Mouse (Mus musculus) layer of hippocampus, adult 9-11 months (tissue): ENCODE results near the gene Intu.

ENCODE experiments used
- DNase-seq: peaks from one replicate; pipeline ENCODE4 v3.0.0; 2022

The Intu gene

DNA sequence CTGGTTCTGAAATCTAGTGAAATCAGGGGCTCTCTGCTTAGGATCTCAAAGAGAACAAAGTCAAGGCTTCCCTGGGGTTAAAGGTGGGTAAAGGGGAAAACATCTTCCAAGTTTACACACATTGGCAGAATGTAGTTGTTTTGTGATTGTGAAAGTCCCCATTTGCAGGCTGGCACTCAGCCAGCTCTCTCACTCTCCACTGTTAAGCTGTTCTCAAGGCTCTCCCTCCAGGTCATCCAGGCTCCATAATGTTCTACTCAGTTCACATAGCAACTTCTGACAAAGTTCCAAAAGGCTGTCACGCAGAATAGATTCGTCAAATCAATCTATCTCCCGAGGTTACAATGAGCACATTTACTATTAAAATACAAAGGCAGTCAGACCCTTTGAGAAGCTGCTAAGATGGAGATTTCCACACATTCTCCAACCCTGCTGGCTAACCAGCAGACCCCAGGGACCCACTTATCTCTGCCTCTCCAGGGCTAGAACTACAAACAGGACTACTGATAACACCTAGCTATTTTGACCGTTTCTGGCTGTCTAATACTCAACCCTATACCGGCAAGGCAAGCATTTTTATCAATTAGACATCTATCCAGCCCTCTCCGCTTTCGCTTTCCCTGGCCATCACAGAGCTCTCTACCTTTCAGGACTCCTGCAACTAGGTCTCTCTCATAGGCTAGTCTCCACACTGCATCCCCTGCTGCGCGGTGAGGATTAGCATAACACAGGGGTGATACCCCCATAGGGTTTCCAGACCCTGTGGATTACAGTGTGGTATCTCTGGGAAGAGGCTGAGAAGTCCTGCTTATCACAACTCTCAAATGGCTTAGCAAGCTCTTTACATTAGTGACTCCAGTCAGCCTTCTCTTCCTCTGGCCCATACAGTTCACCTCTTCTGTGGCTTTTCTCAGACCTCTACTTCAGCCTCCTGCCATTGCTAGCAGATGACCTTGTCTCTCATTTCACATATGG, 2.8 kb upstream of the Intu start:
- no peak for DNase-seq

DNA sequence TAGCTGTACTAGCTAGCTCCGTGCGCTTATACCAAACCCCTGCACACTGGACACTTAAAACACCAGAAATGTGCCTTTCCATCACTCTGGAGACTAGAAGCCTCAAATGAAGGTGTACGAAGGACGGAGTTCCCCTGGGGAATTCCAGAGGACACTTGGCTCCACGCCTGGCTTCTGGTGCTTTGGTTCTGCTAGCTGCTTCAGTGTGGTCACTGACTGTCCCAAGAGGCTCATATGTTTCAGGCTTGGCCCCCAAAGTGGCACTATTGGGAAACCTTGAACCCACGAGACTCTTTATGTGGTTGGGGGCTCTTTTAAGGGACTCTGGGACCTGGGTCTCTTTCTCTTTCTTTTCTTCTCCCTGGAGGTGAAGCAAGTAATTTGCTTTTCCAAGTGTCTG, 2.1 kb upstream of the Intu start:
- DNase-seq: no peak

DNA sequence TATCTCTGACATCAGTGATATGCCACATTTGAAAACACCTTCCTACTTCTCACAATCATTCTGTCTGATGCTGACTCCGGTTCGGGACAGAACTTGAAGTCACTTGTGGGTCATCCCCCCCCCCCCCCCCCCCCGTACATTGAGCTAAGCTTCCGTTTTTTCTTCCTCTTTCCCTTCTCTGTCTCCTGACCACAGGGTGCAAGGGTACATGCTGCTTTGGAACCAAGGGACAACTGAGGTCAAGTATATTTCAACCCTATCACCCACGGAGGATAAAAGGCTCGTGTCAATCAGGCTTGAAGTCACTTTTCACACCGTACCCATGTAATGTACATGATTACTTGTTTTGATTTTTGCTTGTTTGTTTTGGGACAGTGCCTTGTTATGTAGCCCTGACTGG, 241 bp upstream of the Intu start:
- DNase-seq: no peak

DNA sequence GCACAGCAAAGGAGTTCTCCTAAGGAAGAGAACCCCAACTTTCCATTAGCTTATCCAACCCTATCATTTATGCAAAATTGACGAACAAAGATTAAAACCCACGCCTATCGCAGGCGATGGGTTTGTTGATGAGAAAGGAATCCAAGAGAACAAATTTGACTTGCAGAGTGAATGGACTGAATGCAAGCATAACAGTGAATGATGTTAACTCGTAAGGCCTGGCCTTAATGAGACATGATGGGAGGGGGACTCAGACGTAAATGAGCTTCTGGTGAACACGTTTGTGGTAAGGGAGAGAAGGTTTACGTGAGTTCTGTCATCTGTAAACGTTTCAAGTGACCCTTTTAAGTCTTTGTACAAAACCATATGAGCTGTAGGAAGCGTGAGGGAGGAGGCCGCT, 1.2 kb downstream of the Intu start:
- DNase-seq: no peak

DNA sequence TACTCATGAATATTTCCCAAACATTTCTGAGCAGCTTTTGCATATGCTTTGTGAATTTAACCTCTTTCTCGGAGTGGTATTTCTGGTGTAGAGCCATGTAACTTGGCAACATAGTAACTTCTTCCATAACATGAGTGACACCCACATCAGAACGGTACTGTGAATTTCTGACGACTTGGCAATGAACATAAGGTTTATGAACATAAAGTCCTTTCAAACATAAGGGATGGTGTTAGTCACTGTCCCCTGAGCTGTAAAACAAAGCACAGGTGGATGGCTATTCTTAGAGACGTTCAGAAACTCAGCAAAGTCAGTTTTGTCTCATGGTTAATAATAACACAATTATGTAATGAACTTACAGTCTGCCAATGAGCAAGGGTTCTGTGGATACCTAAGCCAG, 3.1 kb downstream of the Intu start:
- no peak for DNase-seq

DNA sequence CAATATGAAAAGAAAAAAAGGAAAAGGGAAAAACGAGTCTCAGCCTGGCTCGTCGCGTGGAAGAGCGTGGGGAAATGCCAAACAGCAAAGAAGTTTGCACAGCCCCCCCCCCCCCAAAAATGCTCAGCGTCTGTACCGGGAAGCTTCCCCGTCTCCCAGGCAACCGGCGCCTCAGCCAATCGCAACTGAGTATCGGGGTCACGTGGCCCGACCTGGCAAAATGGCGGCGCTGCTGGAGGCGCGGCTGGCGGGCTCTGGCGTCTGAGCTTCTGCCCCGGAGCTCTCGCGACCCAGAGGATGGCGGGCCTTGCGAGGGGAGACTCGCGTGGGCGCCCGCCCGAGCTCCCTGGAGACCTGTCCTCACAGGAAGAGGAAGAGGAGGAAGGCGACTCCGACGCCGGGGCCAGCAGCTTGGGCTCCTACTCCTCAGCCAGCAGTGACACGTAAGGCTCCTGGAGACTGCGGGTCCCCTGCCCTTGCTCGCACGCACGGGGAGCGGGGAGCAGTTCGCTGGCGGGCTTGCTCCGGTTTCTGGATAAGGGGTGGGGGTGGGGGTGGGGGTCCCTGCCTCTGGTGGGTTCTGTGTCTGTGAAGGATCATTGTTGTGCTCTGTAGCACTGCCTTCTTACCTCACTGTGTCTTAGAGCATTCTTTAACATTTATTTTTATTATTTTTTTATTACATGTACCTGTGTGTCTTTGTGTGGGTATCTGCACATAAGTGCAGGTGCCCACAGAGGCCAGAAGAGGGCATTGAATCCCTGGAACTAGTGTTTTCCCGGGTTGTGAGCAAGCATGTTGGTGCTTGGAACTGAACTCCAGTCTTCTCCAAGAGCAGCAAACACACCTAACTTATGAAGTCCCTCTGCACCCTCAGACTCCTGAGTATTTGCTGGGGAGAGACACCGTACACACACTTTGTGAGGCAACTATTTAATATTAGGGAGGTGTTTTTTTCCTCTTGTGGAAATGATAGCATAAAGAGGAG, 9.8 kb downstream of the Intu start:
- DNase-seq: peak; percentile 89

DNA sequence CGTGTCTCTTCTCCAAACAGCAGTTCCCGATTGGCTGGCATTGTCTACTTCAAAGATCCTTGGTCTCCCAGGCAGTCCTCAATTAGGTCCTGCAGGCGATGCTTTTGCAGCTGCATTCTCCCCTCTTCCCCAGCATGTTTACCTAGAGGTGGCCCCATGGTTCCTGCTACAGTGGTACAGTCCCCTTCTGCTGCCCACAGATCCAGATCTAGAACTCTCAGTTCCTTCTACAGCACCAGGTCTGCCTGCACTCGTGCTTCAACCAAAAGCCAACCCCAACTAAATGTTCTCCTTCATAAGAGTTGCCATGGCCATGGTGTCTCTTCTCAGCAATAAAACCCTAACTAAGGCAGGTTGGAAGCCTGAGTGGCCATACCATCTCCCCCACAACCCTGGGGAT, 15.5 kb downstream of the Intu start:
- DNase-seq: no peak

DNA sequence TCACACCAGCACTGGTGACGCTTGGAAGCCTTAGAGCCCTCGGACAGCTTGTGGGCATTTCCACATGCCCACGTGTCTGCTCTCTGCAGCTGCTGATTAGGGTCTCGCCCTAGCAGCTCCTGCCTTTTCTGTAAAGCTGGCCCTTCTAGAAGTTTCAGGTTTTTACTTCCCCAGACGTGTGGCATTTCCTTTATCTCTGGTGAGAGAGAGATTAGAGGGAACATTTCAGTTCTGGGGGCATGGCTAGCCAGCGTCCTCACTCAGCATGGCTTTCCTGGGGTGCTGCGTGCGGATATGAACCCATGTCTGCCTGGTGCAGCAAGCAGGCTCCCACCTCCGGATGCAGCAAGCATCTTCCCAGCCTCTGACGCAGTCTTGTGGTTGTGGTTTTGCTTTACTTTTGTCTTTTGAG, 121.9 kb downstream of the Intu start:
- DNase-seq: no peak

DNA sequence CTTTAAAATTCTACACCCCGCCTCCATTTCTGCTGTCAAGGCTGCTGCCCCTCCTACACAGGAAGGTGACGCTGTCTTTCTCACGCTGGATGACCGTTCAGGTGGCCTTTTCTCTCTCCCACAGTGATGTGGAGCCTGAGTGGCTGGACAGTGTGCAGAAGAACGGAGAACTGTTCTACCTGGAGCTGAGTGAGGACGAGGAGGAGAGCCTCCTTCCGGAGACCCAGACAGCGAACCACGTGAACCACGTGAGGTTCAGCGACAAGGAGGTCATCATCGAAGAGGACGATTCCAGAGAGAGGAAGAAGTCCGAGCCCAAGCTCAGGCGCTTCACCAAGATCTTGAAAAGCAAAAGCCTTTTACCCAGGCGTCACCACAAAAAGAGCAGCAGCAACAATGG, 122.5 kb downstream of the Intu start:
- DNase-seq: no peak

DNA sequence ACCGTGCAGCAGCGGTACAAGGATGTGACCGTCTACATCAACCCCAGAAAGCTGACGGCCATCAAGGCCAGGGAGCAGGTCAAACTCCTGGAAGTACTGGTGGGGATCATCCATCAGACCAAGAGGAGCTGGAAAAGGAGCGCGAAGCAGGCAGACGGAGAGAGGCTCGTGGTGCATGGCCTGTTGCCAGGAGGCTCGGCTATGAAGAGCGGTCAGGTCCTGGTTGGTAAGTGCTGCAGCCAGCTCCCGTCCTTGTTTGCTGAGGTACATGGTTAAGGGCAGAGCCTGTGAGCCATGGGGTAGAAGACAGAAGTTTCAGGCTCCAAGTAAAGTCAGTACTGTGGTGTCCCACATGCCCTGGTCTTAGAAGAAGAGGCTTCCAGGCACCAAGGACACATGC, 122.9 kb downstream of the Intu start:
- no peak for DNase-seq

DNA sequence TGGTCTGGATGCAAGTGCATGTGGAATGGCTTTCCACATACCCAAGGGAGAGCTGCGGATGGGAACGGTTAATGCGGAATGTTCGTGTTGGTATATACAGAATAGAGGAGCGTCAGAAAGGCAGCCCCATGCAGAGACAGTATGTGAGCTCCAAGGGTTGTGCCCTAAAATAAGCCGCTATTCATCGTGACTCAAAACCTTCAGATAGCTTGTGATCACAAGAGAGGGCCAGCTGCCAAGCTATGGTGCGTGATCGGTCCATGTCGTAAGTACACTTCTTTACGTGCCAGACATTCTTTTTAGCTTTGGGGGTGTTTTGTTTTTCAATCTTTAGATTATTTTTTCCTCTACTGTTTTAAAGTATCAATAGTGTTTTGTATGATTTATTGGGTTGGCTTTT, 124.5 kb downstream of the Intu start:
- no peak for DNase-seq

DNA sequence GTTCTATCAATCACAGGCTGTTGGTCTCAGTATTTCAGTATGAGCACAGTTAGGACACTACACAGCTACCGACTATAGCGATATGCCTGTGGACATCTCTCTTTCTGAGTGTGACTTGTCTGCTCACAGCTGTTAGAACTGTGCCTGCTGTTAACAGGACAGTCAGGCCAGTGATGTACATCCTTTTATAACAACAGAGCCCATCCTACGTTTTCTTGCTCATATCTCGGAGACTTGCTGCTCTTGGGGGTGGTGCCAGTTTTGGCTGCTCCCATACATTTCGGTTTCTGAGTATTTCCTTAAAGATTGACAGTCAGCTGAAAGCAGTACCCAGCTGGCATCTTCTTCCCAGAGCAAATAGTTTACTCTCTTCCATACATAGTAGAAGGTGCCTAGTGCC, 125.3 kb downstream of the Intu start:
- DNase-seq: no peak

DNA sequence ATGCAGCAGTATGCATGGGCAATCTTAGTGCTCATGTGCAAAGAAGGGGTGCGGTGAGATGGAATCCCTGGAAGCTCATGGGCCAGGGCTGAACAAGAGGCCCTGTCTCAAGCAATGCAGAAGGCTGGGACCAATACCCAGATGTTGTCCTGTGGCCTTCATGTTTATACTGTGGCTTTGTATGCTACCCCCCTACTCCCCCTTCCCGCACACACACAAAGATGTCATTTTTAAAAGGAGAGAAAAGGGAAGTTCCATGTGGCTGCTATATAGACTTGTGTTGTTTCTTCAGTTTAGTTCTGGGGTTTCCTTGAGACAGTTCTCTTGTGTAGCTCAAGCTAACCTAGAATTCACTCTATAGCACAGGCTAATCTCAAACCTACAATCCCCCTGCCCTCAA, 129.1 kb downstream of the Intu start:
- DNase-seq: no peak

DNA sequence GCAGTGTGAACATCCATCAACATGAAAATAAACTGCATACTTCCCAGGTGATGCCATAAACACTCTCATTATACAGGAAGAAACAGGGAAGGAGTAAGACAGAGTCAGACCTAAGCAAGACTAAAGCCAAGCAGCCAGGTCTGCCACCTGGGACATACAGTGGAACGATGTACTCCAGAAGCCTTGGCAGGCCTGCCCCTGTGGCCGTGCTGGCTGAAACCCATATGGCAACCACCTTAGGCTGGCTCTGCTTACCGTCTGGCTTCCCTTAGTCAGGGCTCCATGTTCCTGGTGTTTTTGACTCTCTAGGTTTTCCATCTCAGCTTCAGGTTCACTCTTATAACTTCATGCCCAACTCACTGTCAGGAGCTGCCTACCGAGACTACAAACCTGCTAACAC, 135.0 kb downstream of the Intu start:
- no peak for DNase-seq

DNA sequence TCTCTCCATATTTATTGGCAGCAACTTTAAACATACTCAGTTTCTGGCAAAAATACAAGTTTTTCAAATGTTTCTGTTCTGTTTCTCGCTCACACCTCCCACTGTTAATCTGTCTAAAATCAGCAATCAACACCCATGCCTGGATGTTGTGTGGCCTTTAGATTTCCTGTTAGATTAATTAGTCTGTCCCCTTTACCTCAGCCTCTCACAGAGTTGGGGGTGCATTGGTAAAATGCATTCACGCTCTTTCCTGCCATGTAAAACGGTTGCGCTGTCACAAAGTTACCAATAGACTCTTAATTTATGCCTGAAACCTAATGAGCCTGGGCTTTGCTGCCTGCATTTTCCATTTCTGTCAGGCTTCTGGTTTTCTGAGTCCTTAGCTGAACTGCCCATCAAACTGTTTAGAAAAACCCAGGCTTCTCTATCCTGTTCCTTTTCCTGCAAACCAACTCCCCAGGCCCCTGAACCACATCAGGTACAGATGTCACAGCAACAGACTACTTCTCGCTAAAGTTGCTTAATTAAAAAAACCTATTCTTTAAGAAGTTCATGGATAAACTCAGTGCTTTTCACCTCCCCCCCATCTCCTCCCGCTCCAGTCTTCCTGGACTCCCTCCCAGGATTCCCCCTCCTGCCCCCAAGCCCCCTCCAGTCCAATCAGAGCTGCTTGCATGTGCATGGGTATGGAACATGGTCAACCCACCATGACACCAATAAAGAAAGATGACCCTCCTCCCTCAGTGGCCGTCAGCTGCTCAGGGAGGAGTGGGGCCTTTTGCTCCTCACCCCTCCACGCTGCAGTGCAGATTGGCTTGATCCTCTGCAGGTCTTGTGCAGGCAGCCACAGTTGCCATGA, 136.0 kb downstream of the Intu start:
- peak; percentile 57 for DNase-seq

DNA sequence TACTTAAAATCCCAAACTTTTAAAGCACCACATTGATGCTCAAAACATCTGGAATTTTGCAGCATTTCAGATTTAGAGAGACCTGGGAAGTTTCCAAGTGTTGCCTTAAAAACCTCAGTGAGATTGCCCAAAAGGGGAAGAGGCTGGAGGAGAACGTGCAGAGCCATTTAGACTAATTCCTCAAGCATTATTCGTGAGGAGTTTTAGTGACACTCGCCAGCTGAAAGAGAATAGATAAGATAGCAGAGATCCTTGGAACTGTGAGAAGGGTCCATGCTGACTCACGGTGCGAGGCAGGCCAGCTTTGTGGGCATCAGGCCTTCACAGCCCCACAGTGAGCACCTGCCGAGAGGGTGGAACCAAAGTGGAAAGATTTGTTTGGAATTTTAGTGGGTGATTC, 137.8 kb downstream of the Intu start:
- DNase-seq: no peak

DNA sequence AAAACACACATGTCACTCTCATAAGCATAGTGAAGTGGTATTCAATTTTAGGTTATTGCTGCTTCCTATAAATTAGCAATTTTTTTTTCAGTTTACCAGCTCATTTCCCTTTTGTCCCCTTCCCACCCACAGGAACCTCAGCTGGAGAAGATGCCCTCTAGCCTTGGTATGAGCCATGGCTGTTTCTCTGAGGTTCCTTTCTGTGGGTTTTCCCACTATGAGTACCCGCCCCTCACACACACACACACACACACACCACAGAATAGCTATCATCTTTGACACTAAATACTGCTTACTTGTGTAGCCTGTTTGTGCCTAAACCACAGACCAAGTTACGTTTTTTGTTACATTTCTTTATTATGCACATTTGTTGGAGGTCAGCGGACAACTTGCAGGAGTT, 138.3 kb downstream of the Intu start:
- DNase-seq: no peak

DNA sequence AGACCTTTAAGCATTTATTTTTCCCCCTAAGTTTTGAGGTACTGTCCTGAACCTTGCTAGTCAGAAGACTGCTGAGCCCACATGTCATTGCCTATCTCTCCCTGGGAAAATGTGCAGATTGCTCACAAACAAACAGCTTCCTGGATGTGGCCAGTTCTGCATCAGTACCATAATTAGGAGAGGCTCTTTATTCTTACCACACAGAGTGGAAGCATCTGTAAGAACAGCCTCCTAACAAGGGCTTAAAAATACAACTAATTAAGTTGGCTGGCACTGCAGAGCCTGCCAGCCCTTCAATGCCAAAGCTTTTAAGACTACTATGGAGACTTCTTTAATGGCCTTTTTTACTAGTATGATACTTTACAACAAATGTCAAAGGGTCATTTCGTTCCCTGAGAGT, 142.4 kb downstream of the Intu start:
- peak; percentile 14 for DNase-seq

DNA sequence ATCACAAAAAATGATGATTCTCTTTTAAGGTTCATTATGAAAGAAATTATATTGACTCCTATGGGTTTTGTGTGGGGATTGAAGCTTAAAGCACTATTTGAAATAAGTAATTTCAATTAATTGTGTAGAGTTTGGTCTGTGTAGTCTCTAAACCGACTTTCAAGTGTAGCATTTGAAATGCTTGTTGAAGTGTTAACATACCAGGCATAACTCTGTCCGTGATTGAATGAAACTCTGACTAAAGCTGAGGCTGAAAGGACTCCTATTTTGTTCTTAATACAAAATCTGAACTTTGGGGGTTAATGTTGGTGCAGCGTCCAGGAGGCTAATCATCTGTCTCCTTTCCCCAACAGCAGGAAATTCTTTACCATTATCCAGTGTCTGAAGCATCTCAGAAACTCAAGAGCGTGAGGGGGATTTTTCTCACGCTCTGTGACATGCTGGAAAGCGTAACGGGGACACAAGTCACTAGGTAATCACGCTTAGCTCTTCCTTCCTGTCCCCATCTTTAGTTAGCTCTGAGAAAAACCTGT, 143.9 kb downstream of the Intu start:
- no peak for DNase-seq

DNA sequence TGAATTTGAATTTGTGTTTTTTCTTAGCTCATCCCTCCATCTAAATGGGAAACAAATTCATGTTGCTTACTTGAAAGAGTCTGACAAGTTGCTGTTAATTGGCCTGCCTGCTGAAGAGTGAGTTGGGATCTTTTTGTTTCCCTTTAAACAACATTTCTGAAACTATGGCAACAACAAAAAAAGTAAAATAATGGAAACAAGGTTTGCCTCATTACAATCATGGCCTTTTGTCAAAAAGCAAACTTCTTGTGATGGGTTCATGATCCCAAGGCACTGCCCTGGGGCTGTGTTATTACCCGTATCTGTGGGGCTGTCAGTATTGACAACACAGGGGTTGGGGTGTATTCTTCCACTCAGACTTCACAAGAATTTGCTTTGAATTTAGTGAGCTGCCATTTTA, 147.8 kb downstream of the Intu start:
- no peak for DNase-seq

DNA sequence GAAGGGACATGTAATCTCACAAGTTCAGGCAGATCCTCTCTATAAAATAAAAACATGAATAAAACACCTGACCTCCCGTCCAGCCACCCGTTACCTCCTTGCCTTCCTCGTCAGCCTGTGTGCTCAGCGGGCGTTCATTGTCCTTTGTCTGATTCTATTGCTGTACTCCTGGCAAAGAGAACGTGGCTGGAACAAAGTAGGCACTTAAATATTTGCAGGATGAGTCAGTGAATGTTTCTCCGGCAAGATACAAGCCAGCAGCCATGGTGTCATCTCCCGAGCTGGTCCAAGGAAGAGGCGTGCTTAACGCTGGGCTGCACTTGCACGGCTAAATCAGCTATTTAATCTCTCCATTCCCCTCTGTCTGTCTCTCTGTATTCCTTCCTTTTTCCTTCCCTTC, 151.3 kb downstream of the Intu start:
- no peak for DNase-seq

DNA sequence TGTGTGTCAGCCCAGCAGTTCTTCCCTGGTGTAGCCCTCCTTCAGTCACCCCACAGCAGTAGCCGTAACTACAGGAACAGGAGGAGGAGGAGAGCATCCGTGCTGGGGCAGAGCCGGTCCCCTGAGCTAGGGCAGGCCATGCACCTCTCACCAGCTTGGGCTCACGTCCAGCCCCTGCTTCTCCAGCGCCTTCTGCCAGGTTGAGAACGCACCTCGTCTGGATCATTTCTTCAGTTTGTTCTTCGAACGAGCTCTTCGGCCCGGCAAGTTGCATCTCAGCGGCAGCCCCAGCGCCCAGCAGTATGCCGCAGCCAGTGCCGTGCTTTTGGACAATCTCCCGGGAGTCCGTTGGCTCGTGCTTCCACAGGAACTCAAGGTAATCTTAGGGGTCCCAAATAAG, 152.1 kb downstream of the Intu start:
- DNase-seq: no peak
